Mouse (Mus musculus): ENCODE data around the gene Csf1. TPM values are rescaled to one million over a fixed set of nuclear protein-coding genes. Genes with fewer than 3 reads are reported as not detected.
A peak's percentile ranks its signal among the peaks of the same experiment; 100 is the strongest.

The Csf1 gene
- 6.1 and 7.4 TPM in 2 replicates for polyA plus RNA-seq (2016; fragmentation: Nextera tagmentation; extraction: Ambion mirVana)

GRCm38 (mm10) chr3:107759929-107760581 is at the start of gene Csf1:
Gene Csf1 (minus strand): TSS chr3:107760469.
- H3K4me2 ChIP-seq, result peak within 1 kb of the TSS; percentile 87
- peaks cover 6% of the 10 kb centered on the region; the same call in 1 of the 2 replicates for H3K36me3 ChIP-seq
- H3K4me1 ChIP-seq (replicated peaks), result peaks cover 27% of the 10 kb centered on the region
- 0 out of 2 replicates have a peak, but pooled peaks cover 3% of the 10 kb centered on the region for H3K27me3 ChIP-seq
- under 1% methylated on average over 55 of the region's 56 CpGs for WGBS
- H3K4me3 ChIP-seq (replicated peaks), result peak within 1 kb of the TSS; percentile 75
- H3K9ac ChIP-seq (replicated peaks), result peak within 1 kb of the TSS; percentile 93
- H3K9me3 ChIP-seq, result no peaks in the 10 kb centered on the region
- ATAC-seq (ENCODE audit: insufficient number of reproducible peaks, insufficient read depth, low FRiP score, low TSS enrichment, low read depth), result peak; percentile 83
- peak within 1 kb of the TSS; percentile 91 for H3K27ac ChIP-seq

DNA sequence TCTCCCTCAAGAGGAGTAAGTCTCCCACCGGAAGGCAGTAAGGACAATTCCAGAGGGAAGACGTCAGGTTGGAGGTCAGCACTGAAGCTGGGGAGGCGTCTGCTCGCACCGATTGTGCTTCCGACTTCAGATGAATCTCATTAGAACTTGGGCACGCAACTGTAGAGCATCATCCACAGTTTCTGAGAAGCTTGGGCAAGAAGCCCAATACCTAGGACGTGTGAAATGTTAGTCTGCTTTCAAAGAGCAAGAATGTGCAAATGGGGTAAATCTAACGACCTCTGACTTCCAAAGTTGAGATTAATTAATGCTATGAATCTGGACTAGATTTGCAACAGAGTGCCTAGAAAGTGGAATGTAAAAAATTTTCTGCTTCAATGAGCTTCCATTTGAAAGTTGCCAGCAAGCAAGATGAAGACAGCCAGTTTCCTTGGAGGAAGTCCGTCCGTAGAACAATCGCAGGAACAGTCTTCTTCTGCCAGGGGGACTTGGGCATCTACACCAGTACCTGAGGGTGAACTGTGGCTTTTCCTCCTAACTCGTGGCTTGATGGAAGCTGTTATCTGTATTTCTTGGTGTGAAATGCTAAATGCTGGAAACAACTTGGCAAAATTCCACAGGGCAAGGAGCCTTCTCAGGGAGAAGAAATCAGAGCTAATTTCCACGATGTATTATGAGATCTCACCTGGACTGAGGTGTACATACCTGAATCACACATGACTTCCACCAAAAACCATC is 47.9 kb upstream of the Csf1 start:
- no peak overlapping the region for H3K27ac ChIP-seq
- no peak overlapping the region for H3K4me2 ChIP-seq
- no peak overlapping the region for H3K9ac ChIP-seq (replicated peaks)
- WGBS, result 56% methylated on average over 14 of the region's 14 CpGs
- H3K4me1 ChIP-seq (replicated peaks), result peaks cover 7% of the 10 kb centered on the region
- ATAC-seq (ENCODE audit: insufficient number of reproducible peaks, insufficient read depth, low FRiP score, low TSS enrichment, low read depth), result no peak
- H3K4me3 ChIP-seq (replicated peaks), result no peak overlapping the region
- H3K36me3 ChIP-seq, result no peaks in the 10 kb centered on the region
- H3K27me3 ChIP-seq, result no peaks in the 10 kb centered on the region
- H3K9me3 ChIP-seq, result no peaks in the 10 kb centered on the region

GRCm38 (mm10) chr3:107807386-107807974 is 47.2 kb upstream of the Csf1 start:
- H3K4me3 ChIP-seq (replicated peaks), result no peak overlapping the region
- H3K36me3 ChIP-seq, result no peaks in the 10 kb centered on the region
- no peaks in the 10 kb centered on the region for H3K9me3 ChIP-seq
- no peak overlapping the region for H3K9ac ChIP-seq (replicated peaks)
- no peak overlapping the region for H3K4me2 ChIP-seq
- H3K4me1 ChIP-seq (replicated peaks), result peaks cover 7% of the 10 kb centered on the region
- WGBS, result 17% methylated on average over 6 of the region's 6 CpGs
- no peak overlapping the region for H3K27ac ChIP-seq
- no peaks in the 10 kb centered on the region for H3K27me3 ChIP-seq
- ATAC-seq (ENCODE audit: insufficient number of reproducible peaks, insufficient read depth, low FRiP score, low TSS enrichment, low read depth), result no peak

GRCm38 (mm10) chr3:107806916-107807315 is 46.6 kb upstream of the Csf1 start:
- WGBS, result 61% methylated on average over 1 of the region's 1 CpGs

GRCm38 (mm10) chr3:107804799-107805198 is 44.5 kb upstream of the Csf1 start:
- H3K36me3 ChIP-seq, result no peaks in the 10 kb centered on the region
- no peak overlapping the region for H3K27ac ChIP-seq
- H3K4me2 ChIP-seq, result no peak overlapping the region
- ATAC-seq (ENCODE audit: insufficient number of reproducible peaks, insufficient read depth, low FRiP score, low TSS enrichment, low read depth), result no peak
- no peak overlapping the region for H3K4me3 ChIP-seq (replicated peaks)
- no peaks in the 10 kb centered on the region for H3K9me3 ChIP-seq
- 93% methylated on average over 1 of the region's 1 CpGs for WGBS
- peaks cover 7% of the 10 kb centered on the region for H3K4me1 ChIP-seq (replicated peaks)
- H3K27me3 ChIP-seq, result no peaks in the 10 kb centered on the region
- no peak overlapping the region for H3K9ac ChIP-seq (replicated peaks)

More at GRCm38 (mm10) chr3:107806916-107807315, 46.6 kb upstream of the Csf1 start:
- Histone ChIP-seq H3K9me3 (no peaks in the 10 kb centered on the region), H3K27me3 (no peaks in the 10 kb centered on the region), H3K4me1 (replicated peaks) (peaks cover 7% of the 10 kb centered on the region), H3K36me3 (no peaks in the 10 kb centered on the region), H3K27ac (no peak overlapping the region), H3K4me2 (no peak overlapping the region), H3K4me3 (replicated peaks) (no peak overlapping the region), H3K9ac (replicated peaks) (no peak overlapping the region)
- no peak for ATAC-seq (ENCODE audit: insufficient number of reproducible peaks, insufficient read depth, low FRiP score, low TSS enrichment, low read depth)

DNA sequence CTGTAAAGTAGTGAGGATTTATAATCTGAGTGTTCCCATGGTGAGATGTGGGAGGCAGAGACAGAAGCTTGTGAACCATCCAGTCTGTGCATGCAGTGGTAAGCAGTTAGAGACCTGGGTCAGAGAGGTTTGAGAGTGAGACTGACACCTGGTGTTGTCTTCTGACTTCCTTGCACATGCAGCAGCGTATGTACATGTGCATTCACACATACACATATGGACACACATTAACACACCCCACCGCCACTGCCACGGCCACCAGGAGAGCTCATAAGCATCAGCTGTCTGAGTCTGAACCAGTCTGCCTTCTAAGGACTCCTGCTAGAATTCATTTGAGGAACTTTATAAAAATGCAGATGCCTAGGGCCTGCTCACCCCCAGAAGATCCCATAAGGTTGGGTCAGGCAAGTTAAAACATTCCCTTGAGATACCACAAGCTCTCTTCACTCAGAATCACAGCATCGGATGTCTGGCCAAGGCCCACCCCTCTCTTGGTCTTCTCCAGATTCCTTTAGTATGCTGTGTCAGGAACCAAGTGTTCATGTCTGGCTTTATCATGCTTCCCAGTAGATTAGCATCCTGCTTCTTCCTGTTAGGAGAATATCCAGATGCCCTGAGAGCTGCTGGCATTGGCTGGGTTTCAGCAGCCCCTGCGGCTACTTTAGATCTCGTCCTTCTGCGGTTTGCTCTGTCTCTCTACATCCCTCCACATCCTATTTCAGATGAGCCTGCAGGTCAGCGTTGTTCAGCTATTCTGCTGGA is 42.1 kb upstream of the Csf1 start:
- H3K27me3 ChIP-seq, result no peaks in the 10 kb centered on the region
- no peak overlapping the region for H3K4me2 ChIP-seq
- ATAC-seq (ENCODE audit: insufficient number of reproducible peaks, insufficient read depth, low FRiP score, low TSS enrichment, low read depth), result no peak
- H3K4me3 ChIP-seq (replicated peaks), result no peak overlapping the region
- H3K9ac ChIP-seq (replicated peaks), result no peak overlapping the region
- H3K9me3 ChIP-seq, result no peaks in the 10 kb centered on the region
- no peaks in the 10 kb centered on the region; the same call in 1 of the 2 replicates for H3K4me1 ChIP-seq (replicated peaks)
- H3K36me3 ChIP-seq, result no peaks in the 10 kb centered on the region
- no peak overlapping the region for H3K27ac ChIP-seq
- 79% methylated on average over 8 of the region's 8 CpGs for WGBS

DNA sequence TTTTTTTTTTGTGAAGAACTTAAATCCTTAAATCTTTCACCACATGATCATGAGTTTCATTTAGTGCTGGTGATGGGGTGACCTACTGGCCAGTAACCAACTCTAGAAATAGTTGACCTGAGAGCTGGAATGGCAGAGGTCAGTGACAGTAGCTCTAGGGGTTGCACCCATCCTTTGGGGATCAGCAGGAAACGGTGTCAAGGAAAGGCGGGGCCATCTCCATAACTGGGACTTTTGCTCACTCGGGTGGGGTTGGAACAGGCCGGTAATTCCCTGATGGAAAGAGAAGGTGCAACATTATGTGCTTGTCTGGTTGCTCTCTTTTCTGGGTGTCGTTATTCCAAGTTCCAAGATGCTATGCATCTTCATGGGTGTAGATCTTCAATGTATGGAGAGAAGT is 38.7 kb upstream of the Csf1 start:
- no peak for ATAC-seq (ENCODE audit: insufficient number of reproducible peaks, insufficient read depth, low FRiP score, low TSS enrichment, low read depth)
- 88% methylated on average over 5 of the region's 5 CpGs for WGBS
- Histone ChIP-seq H3K9me3 (no peaks in the 10 kb centered on the region), H3K4me3 (replicated peaks) (no peak overlapping the region), H3K27me3 (no peaks in the 10 kb centered on the region), H3K9ac (replicated peaks) (no peak overlapping the region), H3K4me2 (no peak overlapping the region), H3K36me3 (no peaks in the 10 kb centered on the region), H3K27ac (no peak overlapping the region), H3K4me1 (replicated peaks) (peaks cover under 1% of the 10 kb centered on the region; the same call in 1 of the 2 replicates)

DNA sequence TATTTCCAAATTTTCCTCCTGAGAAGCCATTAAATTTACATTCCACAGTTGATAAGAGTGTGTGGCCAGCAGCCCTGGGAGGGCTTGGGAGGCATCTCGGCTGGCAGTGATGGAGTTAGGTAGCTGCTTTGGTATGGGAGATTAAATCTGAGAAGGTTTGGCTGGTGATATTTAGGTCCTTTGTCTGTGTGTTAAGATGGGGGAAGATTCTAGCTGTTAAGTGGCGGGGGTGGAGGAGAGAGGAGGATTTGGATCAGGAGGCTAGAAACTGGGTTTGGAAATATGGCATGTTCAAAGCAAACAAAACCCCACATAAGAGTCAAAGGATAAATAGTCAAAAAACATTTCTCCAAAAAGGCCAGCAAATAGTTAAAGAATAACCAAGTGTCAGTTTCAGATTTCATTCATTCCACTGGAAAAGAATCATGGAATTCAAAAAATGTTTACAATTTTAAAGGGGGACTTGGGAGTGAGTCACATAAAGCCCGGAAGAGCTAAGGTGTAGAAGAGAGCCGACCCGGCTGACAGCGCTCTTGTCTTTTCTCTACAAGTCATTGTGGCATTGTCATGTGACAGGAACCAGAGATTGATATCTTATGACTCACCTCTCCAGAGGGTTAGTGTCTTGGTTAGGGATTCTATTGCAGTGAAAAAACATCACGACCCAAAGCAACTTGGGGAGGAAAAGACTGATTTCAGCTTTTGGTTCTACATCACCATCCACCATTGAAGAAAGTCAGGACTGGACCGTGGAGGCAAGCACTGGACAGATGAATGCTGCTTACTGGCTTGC is 36.1 kb upstream of the Csf1 start:
- Histone ChIP-seq H3K36me3 (no peaks in the 10 kb centered on the region), H3K27me3 (no peaks in the 10 kb centered on the region), H3K27ac (no peak overlapping the region), H3K9me3 (no peaks in the 10 kb centered on the region), H3K4me1 (replicated peaks) (peaks cover 13% of the 10 kb centered on the region), H3K4me3 (replicated peaks) (no peak overlapping the region), H3K9ac (replicated peaks) (no peak overlapping the region), H3K4me2 (no peak overlapping the region)
- WGBS, result 78% methylated on average over 8 of the region's 8 CpGs
- ATAC-seq (ENCODE audit: insufficient number of reproducible peaks, insufficient read depth, low FRiP score, low TSS enrichment, low read depth), result no peak

- Histone ChIP-seq H3K36me3 (no peaks in the 10 kb centered on the region), H3K4me1 (replicated peaks) (peaks cover 13% of the 10 kb centered on the region), H3K27ac (no peak overlapping the region), H3K9me3 (no peaks in the 10 kb centered on the region), H3K27me3 (no peaks in the 10 kb centered on the region), H3K4me2 (no peak overlapping the region), H3K4me3 (replicated peaks) (no peak overlapping the region), H3K9ac (replicated peaks) (no peak overlapping the region)
- 83% methylated on average over 3 of the region's 3 CpGs for WGBS
- ATAC-seq (ENCODE audit: insufficient number of reproducible peaks, insufficient read depth, low FRiP score, low TSS enrichment, low read depth), result no peak
Observed at GRCm38 (mm10) chr3:107794890-107795289, 34.6 kb upstream of the Csf1 start.

Measured in limb, embryonic 12.5 days (tissue).